Mouse (Mus musculus) bone marrow macrophage, adult 2 months (primary cell): ENCODE data around the gene Map3k5.

Experiments used
- CTCF ChIP-seq: IDR thresholded peaks from 2 replicates; pipeline ENCODE4 v1.5.1; 2012; ENCODE audit warnings: low read depth, mild to moderate bottlenecking, low read length, moderate library complexity
- POLR2A ChIP-seq: IDR thresholded peaks from 2 replicates; pipeline ENCODE4 v1.6.1; 2012; ENCODE audit warnings: mild to moderate bottlenecking, low read depth, low read length, borderline replicate concordance

- TF ChIP-seq CTCF = no peak
- TF ChIP-seq POLR2A = no peak
Measured at GRCm38 (mm10) chr10:19900191-19900590, 34.1 kb upstream of the Map3k5 start.
